Mouse (Mus musculus): ENCODE results near the gene Gpr158.

DNA sequence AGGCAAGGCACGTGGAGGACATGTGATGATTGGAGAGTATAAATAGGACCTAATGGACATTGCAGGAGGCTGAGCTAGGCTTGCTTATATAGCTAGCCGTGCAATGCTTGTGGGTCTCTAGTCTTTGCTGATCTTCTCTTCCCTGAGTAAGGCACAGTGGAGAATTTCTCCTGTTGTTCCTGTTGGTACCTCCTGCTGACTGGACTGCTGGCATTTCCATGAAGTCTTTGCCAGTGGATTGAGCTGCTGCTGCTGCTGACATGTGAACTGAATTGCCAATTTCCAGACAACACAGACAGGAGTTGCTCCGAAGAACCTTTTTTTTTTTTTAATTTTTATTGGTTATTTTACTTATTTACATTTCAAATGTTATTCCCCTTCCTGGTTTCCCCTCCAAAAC, 41.5 kb downstream of the Gpr158 start:
- no peak for TF ChIP-seq CTCF (IDR thresholded peaks at IDR 0.05; ENCODE audit: low read depth, low read length)
- TF ChIP-seq GATA2 (IDR thresholded peaks at IDR 0.05; ENCODE audit: borderline replicate concordance, low read depth, low read length) = no peak
- TF ChIP-seq GATA1 (IDR thresholded peaks at IDR 0.05; ENCODE audit: borderline replicate concordance, low read length) = no peak
- no peak for TF ChIP-seq TAL1 (conservative IDR thresholded peaks at IDR 0.05; ENCODE audit: low read depth, low read length)
- TF ChIP-seq POLR2AphosphoS5 (IDR thresholded peaks at IDR 0.05; ENCODE audit: insufficient replicate concordance, low read depth, low read length) = no peak

Data from G1E (cell line).